Mouse (Mus musculus) spleen, adult 12 weeks (tissue): ENCODE measurements around the gene Zfp65.
A peak's percentile ranks its signal among the peaks of the same experiment; 100 is the strongest.
"Not testable (repeated sequence)": the region's sequence is repeated elsewhere in the genome, so short reads cannot be mapped to it uniquely, and the experiment has no call there.

Experiments
- DNase-seq: peaks from one replicate; pipeline ENCODE4 v3.0.0; 2022; ENCODE audit warnings: low spot score

Zfp65 gene

DNA sequence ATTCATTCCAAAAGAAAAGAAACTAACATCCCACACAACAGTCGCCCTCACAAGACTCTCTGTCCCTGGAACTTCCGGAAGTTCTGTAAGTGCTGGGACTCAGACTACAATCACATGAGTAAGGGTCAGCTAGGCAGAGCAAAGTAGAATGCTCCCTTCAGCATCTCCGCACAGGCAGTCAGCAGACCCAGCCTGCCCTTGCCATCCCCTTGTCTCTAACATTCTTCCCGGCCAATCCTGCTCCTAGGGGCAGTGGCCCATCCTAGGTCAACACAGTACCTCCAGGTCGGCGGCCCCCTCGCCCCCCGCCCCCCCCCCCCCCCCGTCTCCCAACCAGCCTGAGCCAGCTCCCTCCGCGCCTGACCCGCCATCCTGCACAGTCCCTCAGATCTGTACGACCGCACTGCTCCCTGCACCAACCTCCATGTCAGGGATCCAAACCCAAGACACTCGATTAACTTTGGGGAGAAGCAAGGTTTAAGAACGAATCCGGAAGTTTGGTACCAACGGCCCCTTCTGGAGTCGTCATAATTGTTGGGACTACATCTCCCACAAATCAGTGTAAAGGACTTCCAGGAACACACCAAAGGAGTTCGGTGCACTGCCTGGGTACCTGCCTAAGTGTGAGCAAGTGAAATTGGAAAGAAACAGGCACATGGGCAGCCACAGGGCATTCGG lies at the start of gene Zfp65:
TSS of gene Zfp65 (minus strand) at position 533 of the 678 bp plus-strand sequence.
- peak; percentile 1 for DNase-seq

DNA sequence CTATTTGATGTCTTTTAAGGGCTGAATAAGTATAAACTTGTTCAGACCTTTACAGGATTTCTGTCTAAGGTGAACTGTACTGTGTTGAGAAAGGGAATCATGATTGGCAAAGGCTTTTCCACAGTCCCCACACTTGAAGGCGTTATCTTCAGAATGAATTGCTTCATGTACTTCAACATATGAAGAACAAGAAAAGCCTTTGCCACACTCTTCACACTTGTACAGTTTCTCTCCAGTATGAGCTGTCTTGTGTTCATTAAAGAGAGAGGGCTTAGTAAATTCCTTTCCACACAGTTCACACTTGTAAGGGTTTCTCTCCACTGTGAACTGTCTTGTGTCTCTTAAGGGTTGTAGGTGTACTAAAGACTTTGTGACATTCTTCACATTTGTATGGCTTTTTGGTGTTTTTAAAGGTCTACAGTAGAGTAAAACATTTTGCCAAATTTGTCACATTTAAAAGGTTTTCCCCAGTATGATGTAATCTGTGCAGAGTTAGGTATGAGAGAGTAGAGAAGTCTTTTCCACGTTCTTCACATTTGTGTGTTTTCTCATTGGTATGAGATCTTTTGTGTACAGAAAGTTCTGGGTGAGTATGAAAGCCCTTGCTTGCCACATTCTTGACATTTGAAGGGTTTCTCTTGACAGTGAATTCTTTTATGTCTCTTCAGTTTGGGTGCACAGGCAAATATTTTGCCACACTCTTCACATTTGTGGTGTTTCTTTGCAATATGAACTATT lies 34.2 kb upstream of the Zfp65 start:
- DNase-seq, result no peak

DNA sequence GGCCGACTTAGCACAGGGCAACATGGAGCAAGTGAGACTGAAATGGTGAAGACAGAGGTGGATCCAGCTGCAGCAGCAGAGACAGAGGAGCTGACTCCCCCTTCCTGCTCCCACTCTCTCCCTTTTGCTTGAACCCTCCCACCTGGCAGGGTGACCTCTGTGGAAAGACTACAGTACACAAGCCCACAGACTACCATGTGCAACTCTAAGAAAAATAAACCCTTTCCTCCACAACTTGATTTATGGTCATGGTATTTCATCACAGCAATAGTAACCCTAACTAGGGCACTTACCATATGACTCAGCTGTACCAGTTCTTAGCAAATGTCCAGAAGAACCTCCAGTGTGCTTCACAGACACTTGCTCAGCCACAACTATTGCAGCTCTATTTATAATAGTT lies 31.0 kb upstream of the Zfp65 start:
- no peak for DNase-seq

DNA sequence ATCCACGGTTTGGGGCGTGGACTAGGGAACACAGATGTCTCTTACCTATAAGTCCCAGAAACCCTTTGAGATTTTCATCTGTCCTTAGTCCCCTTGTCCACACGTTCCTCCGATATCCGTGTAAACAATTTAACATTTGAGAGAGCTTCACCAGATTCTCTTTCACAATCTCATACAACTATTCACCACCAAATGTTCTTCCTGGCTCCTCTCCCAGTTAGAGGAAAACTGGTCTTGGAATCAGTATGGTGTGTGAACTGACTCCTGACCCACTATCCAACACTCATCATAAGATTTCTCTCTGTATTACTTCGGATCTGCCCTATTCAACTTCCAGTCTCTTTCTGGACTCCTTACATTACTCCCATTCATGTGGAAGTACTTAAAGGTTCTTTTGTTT lies 26.8 kb upstream of the Zfp65 start:
- no peak for DNase-seq

DNA sequence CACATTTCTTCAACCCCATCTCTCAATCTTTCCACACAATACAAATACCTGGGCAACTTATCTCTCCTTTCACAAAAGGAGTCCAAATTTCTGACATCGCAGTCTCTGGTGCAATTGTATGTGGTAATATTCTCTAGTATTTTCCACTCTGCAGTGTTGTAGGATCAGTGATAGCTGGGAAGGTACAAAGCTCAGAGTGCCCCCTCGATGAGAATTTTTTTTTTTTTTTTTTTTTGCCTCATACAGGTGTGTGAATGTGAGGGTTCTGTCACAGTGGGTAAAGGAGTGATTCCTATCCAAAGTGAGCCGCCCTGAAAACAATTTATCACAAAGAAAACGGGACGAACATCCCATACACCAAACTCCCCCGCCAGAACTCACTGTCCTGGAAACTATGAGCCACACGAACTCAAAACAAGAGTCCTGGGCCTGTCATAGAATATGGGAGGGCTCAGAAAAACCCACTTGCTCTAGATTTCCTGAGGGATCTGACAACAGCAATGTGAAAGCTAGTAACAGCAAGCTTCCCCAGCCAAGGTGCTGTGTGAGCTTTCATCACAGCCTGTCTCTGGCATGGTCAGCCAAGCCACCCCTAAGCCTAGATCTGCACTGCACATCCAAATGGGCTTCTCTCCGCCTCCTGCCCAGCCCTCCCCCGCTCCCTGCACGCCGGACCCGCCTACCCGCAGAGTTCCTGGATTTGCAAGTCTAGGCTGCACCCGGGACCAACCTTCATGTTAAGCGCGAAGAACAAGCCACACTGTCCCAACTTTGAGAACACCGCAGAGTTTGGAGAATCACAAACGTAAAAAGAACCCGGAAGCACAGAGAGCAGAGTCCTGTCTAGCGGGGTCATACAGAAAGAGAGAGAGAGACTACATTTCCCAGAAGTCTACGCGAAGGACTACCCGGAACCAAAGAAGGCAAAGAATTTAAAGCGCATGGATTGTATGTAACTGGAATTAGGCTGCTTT lies 25.6 kb upstream of the Zfp65 start, which contains the start of gene Zfp85:
TSS of gene Zfp85 (minus strand) at position 896 of the 974 bp plus-strand sequence.
- peak; percentile 29 for DNase-seq

DNA sequence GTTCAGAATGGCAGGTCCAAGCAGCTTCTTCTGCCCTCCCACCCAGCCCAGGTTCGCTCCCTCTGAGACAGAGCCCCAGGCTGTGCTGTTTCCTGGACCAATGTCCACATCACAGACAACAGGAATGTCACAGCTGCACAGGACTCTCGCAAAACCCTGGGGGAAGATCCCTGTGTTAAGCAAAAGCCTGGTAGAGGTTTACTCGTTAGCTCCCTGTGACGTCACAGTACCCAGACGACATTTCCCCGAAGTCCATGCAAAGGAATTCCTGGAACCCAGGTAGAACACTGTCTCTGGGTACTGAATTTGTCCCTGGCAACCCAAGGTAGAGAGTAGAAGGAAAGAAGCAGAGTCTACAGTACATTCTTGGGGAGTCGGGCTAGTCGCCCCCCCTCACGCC lies 14.9 kb upstream of the Zfp65 start:
- no peak for DNase-seq

DNA sequence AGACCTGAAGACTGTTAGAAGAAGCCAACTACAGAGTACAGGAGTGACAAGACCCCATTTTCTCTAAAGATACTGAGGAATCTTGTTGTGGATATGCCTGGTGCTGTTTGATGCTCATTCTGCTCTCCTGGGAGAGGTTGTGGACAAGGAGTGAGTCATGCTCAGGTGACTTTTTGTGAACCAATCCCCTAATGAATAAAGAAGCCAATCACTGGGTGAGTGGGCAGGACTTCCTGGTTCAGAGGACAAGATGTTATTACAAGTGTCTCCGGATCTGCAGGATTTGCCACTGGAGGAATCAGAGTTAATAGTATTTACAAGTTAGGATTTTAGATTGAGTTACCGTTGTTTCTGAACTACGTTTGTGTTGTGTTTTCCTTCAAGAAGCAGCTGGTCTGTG lies 14.0 kb upstream of the Zfp65 start:
- DNase-seq, result no peak

DNA sequence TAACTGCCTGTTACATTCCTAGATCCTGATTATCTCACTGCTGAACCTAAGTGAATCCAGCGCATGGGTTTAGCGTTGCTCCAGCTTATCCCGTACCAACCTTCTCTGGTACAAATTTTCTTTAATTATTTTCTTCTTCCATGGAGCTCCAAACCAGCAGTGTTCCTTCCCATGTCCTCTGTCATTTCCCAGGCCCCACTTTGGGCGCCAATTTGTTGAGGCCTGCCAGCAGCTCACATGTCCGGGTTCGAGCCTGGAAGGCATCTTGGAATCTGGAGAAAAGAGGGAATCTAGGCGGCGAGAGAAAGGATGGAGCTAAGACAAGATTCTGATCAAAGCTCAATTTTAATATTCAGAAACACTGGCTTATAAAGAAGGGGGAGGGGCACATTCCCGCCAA lies 5.4 kb upstream of the Zfp65 start:
- DNase-seq, result not testable (repeated sequence)

DNA sequence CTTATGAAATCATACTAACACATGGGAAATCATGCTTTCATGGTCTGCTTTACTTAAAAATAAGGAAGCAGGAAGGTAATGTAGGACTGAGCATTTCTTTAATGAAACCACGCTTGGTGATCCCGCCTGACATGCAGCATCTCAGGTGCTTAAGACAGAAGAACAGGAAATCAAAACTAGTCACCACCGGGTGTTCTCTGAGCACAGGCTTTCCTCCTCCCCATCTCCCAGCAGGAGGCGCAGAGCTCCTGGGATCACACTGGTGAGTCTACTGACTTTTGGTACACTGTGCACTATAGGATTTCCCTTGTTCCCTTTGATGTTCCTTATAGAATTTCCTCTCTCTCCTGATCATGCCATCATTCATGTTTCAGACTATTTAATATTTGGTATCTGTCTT lies 468 bp upstream of the Zfp65 start:
- DNase-seq, result not testable (repeated sequence)

DNA sequence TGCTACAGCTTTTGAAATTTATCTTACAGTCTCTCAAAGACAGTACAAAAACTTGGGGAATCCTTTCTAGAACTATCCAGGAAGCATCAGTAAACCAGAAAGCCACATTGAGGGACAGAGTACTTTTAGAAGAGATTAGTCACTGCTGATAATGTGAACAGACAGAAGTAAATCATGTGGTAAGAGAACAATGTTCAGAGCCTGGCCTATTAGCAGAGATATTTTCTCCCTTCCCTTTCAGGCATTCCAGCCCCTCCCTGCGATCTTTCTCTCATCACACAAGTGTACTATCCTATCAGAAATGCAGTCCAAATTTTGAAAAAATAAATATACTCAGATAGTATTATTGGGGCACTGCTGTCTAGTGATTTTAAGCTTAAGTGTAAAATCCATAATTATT lies 867 bp downstream of the Zfp65 start:
- no peak for DNase-seq

DNA sequence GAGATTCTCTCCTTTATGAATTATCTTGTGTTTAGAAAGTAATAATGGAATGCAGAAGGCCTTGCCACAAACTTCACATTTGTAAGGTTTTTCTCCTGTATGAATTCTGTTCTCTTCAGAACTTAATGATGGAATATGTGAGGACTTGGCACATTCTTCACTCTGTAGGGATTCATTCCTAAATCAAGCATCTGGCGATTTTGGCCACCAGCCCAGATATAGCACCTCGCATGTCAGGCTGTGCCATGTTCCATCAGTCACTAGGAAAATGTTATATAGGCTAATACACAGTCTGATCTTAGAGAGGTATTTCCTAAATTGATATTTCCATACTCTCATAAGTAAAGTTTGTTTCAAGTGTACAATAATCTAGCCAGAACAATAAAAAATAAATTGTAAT lies 3.6 kb downstream of the Zfp65 start:
- DNase-seq, result not testable (repeated sequence)

DNA sequence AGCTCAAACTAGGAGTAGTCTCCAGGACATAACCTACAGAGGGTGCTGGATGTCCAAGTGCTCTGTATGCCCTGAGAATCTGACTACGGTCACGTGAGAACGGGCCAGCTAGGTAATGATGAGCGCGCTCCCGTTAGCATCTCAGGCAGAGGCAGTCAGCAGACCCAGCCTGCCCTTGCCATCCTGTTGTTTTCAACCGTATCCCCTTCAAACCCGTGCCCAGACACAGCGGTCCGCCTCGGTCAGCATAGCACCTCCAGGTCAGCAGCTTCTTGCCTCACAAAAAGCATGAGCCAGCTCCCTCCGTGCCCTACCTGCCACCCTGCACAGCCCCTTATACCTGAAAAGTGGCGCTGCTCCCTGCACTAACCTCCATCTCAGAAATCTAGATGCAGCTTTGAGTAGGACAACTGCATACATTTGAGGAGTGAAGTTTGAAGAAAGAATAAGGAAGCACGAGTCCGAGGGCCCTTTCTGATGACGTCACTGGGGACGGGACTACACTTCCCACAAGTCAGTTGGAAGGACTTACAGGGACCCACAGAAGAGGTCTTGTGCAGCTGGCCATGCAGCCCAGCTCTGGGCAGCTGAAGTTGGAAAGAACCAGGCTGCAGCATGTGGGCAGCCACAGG lies 5.0 kb downstream of the Zfp65 start:
- DNase-seq, result peak; percentile 68

DNA sequence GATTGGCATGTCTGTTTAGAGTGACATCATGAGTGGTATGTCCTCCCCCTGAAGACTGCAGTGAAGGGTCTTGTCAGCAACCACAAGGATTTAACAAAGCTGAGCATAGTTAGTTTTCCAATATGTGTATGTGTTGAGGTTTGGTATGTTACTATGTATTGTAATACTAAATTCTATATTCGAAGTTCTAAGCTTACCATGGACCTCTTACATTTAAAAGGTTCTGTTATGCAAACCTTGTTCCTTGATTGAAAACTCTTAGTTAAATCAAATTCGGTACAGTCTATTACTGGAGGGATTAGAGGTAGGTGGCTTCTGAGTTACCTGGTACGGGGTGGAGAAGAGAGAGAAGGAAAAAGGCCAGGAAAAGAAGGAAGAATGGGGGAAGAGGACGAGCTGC lies 42.0 kb downstream of the Zfp65 start, which contains the start of gene Zfp738:
TSS of gene Zfp738 (minus strand) at position 101 of the 400 bp plus-strand sequence.
- DNase-seq, result no peak

DNA sequence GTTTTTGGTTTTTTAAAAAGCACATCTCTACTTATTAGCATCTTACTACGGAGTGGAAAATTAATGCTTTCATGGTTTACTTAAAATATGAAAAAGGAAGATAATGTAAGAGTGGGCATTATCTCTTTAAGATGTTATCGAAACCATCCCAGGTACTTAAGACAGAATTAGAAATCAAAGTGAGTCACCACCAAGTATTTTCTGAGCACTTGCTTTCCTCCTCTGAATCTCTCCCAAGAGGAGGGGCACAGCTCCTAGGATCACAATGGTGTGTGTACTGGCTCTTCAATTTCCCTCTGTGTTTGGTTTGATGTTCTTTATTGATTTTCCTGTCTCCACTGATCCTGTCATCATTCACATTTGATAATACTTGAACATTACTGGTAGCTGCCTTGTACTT lies 45.1 kb downstream of the Zfp65 start:
- DNase-seq, result not testable (repeated sequence)

DNA sequence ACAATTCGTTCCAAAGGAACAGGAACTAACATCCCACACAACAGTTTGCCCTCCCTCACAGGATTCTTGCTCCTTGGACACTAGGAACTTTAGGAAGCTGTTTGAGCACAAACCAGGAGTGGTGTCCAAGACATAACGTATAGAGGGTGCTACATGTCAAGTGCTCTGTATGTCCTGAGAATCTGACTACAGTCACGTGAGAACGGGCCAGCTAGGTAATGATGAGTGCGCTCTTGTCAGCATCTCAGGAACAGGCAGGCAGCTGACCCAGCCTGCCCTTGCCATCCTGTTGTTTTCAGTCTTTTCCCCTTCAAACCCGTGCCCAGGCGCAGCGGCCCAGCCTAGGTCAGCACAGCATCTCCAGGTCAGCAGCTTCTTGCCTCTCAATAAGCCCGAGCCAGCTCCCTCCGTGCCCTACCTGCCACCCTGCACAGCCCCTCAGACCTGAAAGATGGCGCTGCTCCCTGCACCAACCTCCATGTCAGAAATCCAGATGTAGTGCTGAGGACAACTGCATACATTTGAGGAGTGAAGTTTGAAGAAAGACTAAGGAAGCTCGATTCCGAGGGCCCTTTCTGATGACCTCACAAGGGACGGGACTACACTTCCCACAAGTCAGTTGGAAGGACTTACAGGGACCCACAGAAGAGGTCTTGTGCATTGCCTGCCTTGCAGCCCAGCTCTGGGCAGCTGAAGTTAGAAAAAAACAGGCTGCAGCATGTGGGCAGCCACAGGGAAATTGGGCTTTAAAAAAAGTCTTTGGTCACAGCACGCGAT lies 45.8 kb downstream of the Zfp65 start:
- peak; percentile 51 for DNase-seq

DNA sequence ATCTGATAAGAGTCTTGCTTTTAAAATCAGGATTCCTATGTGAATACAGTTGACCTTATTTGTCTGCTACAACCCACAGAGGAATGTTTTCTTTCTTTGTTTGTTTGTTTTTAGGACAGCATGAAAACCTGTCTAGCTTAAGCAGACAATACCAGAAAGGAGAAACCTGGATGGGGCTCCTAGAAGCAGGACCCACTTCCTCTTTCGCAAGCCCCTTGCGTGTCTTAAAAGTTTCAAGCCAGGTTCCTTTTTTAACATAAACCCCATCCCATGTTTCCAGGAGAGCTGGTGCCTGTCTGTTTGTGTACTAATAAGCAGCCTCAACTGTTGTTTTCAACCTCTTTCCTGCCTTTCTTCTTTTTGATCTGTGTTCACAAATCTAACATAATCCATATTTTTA lies 54.1 kb downstream of the Zfp65 start:
- DNase-seq, result no peak
